Mouse (Mus musculus): ENCODE results near the gene Myh3.

The Myh3 gene

GRCm38 (mm10) chr11:67105689-67106088, 27.6 kb downstream of the Myh3 start:
- DNase-seq (ENCODE audit: low read depth), result no peak

DNA sequence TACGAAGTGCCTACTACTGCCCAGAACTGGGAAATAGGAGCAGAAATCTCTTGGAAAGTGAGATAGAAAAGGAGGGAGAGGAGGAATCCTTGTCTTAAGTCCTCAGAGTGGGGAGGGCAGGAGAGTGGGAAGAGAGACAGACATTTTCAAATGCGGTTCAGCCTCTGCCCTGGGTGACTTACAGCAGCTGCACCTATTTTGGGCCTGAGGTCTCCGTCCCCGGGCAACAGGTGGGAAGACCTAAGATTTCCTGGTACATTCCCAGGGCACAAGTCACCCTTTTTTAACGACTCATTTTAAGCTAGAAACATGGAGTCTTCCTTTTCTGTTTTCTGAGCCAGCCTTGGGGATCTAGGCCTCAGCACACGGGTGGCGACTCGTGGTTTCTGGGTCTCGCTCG, 28.9 kb downstream of the Myh3 start:
- DNase-seq (ENCODE audit: low read depth), result no peak

DNA sequence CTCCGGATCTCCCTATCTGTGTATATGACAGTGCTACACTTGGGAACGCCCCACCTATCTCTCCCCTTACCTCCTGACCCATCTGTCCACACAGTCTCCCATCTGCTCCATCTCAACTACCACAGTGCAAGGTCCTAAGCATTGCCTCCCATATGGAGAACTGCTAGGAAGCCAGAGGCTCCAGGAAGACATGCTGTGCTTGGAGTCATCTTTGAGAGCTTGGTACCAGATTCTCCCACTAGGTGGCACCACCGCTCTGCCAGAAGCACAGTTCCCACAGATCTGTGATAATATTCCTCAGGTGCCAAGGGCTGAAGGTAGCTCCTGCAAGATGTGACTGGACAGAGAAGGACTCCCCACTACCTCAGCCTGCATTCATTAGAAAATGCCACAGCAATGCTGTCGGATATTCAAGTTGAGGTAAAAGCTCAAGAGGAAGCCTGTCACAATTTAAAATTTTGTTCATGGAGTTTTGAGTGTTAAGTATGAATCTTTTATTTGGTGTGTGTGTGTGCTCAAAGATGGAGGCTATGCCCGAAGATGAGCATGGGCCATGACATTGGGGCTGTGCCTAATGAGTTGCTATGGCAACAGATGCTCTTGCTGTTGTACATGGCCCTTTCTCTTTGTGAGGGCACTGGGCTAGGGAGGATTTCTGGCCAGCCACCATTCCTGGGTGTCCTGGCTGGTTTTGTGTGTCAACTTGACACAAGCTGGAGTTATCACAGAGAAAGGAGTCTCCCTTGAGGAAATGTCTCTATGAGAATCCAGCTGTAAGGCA, 32.3 kb downstream of the Myh3 start:
- DNase-seq (ENCODE audit: low read depth), result peak; percentile 52

DNA sequence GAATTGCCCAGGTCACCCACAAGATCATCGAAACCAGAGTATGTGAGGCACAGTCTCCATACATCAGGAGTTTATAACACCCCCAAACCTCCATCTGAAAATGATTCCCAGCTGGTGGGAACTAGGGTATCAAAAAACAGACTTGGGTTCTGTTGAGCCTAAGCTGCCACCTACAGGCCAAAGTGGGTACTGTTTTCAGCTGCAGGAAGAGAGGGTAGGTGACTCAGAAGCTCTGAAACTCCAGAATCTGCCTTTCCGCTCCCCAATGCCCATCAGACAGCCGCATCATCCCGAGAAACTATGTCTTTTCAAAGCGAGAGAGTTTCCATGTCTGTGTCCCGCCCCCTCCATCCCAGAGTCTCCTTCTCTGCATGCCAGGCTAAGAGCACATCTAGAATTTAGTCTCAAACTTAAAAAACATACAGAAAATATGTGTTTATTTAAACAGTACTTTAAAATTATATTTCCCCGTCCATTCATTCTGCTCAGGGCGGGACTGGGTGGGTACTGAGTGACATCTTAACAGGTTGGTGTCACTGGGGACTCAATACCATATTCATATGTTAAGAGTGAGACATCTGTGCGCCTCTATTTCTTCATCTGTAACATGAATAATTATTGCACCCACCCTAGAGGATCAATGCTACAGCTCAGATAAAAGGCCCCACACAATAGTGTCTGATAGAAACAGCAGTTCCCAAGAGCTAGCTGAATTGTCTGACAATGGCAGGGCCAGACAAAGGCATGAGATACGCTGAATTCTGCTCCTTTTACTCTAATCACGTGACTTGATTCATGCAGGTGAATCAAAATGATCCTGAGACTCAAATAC, 34.1 kb downstream of the Myh3 start:
- DNase-seq (ENCODE audit: low read depth), result peak; percentile 76

GRCm38 (mm10) chr11:67112851-67113202, 34.7 kb downstream of the Myh3 start:
- peak; percentile 70 for DNase-seq (ENCODE audit: low read depth)

DNA sequence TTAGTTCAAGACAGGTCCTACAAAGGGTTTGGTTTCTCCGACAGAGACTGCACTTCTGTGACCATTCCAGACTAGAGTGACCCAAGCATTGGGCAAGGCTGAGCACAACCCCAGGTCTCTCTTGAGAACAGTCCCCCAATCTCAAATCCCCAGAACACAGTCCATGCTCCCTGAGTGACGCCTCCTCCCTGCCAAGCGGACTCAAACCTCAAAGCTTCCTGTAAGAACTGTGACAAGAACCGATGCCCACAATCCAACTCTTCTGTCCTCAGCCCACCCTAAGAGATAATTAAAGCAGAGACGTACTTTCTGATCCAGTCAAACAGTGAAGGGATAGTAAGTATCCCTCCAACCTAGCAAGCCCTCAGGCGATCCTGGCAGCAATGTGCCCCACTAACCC, 35.3 kb downstream of the Myh3 start:
- no peak for DNase-seq (ENCODE audit: low read depth)

GRCm38 (mm10) chr11:67114261-67114660, 36.2 kb downstream of the Myh3 start:
- no peak for DNase-seq (ENCODE audit: low read depth)

GRCm38 (mm10) chr11:67114901-67115300, 36.8 kb downstream of the Myh3 start:
- no peak for DNase-seq (ENCODE audit: low read depth)

- DNase-seq (ENCODE audit: low read depth), result no peak
These were observed 38.6 kb downstream of the Myh3 start for GRCm38 (mm10) chr11:67116725-67117124.

DNA sequence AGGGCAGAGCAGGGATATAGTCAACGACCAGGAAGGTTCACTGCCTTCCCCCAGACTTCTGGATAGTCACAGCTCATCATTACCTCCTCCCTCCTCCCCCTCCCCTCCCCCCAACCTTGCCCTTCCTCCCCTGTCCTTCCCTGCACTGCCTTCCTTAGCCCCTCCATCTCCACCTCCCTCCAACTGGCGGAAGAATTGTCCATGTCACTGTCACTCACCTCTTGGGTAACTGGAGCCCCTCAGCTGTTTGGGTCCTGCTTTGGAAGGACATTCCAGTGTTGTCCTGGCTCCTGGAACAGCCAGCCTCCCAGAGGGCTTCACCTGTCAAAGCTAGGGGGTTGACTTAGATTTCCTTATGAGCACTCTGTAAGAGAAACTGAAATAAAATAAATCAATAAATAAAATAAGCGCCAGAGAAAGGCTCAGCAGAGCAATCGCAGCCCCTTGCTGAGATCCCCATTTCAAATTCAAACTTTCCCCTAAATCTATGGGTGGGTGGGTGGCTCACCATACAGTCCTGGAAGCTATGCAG, 41.5 kb downstream of the Myh3 start:
- no peak for DNase-seq (ENCODE audit: low read depth)

DNA sequence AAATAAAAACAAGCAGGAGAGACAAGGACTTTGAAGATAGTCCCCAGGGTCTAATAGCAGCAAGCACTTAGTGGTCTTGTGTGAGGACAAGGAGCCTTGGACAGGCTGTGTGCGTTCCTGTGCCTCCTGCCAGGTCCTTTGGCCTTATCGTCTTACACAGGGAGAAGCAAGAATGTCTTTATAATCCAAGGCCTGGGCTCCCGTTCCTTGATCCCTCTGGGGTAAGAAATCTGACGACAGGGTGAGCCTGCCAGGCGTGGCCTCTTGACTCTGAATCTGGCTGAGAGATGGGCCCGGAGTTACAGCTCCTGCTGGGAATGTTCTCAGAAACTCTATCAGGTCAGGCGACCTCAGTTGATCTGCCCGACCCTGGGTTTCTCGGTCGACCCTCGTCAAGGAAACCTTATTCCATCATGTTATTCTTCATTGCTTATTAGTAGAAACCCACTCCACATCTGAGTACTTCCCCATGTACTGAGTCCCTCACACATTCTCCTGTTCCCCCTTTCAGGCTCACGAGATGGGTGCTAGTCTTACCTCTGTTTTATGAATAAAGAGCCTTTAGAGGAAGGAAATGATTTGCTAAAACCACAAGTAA, 42.7 kb downstream of the Myh3 start:
- DNase-seq (ENCODE audit: low read depth), result no peak

GRCm38 (mm10) chr11:67124943-67125342, 46.8 kb downstream of the Myh3 start:
- DNase-seq (ENCODE audit: low read depth), result no peak

- DNase-seq (ENCODE audit: low read depth), result no peak
These were observed 47.3 kb downstream of the Myh3 start for GRCm38 (mm10) chr11:67125361-67125760.

DNA sequence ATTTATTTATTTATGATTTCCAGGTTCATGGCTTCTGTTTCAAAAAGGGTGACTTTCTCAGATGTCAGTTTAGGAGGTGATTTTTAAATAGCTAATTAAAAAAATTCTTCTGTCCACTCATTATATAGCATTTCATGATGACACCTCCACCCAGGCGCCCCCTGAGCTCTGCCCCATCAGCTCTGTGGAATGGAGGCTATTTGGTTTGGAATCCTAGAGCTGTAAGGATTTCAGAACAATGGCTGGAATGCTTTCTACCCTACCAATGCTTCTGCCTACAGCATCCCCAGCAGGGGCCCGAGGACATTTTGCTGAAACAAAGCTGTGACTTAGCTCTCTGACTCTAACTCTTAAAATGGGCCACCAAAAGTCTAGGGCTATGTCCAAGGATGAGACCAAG, 55.4 kb downstream of the Myh3 start:
- no peak for DNase-seq (ENCODE audit: low read depth)

DNA sequence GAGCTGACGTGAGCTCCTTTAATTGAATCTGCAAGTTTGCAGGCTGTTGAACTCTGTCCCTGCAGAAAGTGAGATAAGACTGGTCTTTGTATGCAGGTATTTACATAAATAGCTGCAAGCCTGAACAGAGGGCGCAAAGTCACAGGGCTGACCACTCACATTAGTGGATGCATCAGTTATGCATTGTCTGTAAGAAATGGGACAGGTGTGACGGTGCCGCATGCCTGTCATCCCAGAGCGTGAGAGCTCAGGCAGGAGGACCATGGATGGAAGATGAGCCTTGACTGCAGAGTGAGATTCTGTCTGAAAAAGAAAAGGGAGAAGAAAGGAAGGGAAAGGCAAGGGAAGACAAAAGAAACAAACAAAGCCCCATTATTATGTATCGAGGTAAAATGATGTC, 56.6 kb downstream of the Myh3 start:
- DNase-seq (ENCODE audit: low read depth), result no peak

- DNase-seq (ENCODE audit: low read depth), result no peak
These were observed 57.4 kb downstream of the Myh3 start for GRCm38 (mm10) chr11:67135532-67135931.

- no peak for DNase-seq (ENCODE audit: low read depth)
These were observed 61.5 kb downstream of the Myh3 start for GRCm38 (mm10) chr11:67139556-67139955.

DNA sequence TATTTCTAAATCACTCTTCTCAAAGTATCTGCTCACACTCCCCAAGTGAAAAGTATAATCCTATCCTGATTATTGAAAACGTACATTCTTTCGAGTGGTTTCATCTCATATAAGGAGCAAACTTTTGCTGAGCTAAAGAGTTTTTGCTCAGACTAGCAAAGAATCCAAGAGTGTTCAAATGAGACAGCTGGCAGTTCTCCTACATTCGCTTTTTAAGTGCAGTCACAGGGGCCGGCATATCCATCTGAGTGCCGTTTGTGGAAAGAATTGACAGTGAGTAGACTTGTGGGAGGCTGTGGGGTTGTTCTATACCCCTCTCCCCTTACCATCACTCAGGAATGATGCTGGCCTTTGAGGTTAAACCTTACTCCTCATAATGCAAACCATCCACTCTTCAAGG, 62.1 kb downstream of the Myh3 start:
- DNase-seq (ENCODE audit: low read depth), result no peak

DNA sequence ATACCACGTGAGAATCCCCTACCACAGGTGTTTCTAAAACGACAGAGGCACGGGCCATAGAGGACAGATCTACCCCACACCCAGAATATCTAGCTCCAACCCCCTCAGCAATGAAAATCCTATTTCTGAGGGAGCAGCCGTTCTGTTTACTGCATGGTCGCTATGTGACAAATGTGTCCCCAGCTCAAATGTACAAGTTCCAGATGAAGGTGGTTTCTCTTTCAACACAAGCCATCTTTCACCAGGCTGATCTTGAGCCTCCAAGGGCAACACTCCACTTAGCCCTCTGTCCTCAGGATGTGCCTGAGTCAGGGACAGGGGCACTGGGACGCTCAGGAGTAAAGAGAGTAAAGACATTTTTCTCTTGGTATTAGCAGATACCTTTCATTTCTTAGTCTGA, 62.9 kb downstream of the Myh3 start:
- no peak for DNase-seq (ENCODE audit: low read depth)

- no peak for DNase-seq (ENCODE audit: low read depth)
These were observed 63.9 kb downstream of the Myh3 start for GRCm38 (mm10) chr11:67142047-67142446.

DNA sequence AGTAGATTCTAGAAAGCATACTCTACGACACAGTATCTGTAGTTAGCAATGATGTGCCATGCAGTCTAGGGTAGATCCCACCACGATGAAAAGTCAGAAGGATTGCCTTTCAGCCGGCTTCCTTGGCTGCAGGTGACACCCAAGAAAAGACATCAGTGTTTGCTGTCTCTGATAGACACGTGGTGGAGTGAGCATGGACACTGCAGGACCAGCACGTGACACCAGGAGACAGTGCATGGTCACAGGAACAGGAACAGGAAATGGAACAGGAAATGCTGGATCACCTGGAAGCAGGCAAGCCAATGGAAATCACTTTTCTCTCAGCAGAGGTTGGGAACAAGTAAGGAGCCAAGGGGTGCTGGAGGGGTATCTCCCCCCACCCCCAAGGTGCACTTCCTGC, 65.0 kb downstream of the Myh3 start:
- DNase-seq (ENCODE audit: low read depth), result no peak

GRCm38 (mm10) chr11:67143863-67144498, 65.9 kb downstream of the Myh3 start:
- DNase-seq (ENCODE audit: low read depth), result no peak

Measured in naive thymus-derived CD4-positive, alpha-beta T cell, adult 2 months (primary cell).